Mouse (Mus musculus): ENCODE data around the gene Foxd2.

The Foxd2 gene

GRCm38 (mm10) chr4:114912705-114913593 is 4.3 kb upstream of the Foxd2 start:
- no peak for DNase-seq (ENCODE audit: low read depth, low spot score)

- peak; percentile 75 for DNase-seq (ENCODE audit: low read depth, low spot score)
Observed at GRCm38 (mm10) chr4:114909602-114910484, 1.2 kb upstream of the Foxd2 start.

- DNase-seq (ENCODE audit: low read depth, low spot score): no peak
Observed at GRCm38 (mm10) chr4:114907951-114908828, 483 bp downstream of the Foxd2 start.

- no peak for DNase-seq (ENCODE audit: low read depth, low spot score)
Observed at GRCm38 (mm10) chr4:114907056-114907917, 1.4 kb downstream of the Foxd2 start.

- DNase-seq (ENCODE audit: low read depth, low spot score): no peak
Observed at GRCm38 (mm10) chr4:114905969-114906680, 2.5 kb downstream of the Foxd2 start.

- DNase-seq (ENCODE audit: low read depth, low spot score): no peak
Observed at GRCm38 (mm10) chr4:114905501-114905900, 3.2 kb downstream of the Foxd2 start.

- DNase-seq (ENCODE audit: low read depth, low spot score): no peak
Observed at GRCm38 (mm10) chr4:114903422-114903782, 5.3 kb downstream of the Foxd2 start.

GRCm38 (mm10) chr4:114902641-114903421 is 5.8 kb downstream of the Foxd2 start:
- DNase-seq (ENCODE audit: low read depth, low spot score): no peak

- no peak for DNase-seq (ENCODE audit: low read depth, low spot score)
Observed at GRCm38 (mm10) chr4:114901643-114902351, 6.9 kb downstream of the Foxd2 start.

- no peak for DNase-seq (ENCODE audit: low read depth, low spot score)
Observed at GRCm38 (mm10) chr4:114900866-114901642, 7.6 kb downstream of the Foxd2 start.

- no peak for DNase-seq (ENCODE audit: low read depth, low spot score)
Observed at GRCm38 (mm10) chr4:114899885-114900284, 8.8 kb downstream of the Foxd2 start.

- DNase-seq (ENCODE audit: low read depth, low spot score): no peak
Observed at GRCm38 (mm10) chr4:114897853-114898252, 10.8 kb downstream of the Foxd2 start.

- DNase-seq (ENCODE audit: low read depth, low spot score): no peak
Observed at GRCm38 (mm10) chr4:114882232-114882631, 26.4 kb downstream of the Foxd2 start.

- no peak for DNase-seq (ENCODE audit: low read depth, low spot score)
Observed at GRCm38 (mm10) chr4:114876441-114876972, 32.2 kb downstream of the Foxd2 start.

GRCm38 (mm10) chr4:114869765-114870490 is 38.7 kb downstream of the Foxd2 start:
- DNase-seq (ENCODE audit: low read depth, low spot score): no peak

- DNase-seq (ENCODE audit: low read depth, low spot score): no peak
Observed at GRCm38 (mm10) chr4:114863166-114863565, 45.5 kb downstream of the Foxd2 start.

GRCm38 (mm10) chr4:114858426-114858825 is 50.2 kb downstream of the Foxd2 start:
- no peak for DNase-seq (ENCODE audit: low read depth, low spot score)
